8 mouse cellular contexts compared by ENCODE assay signal in genomic region chr7:139011027-139011426, GRCm38 (mm10).
DNase-seq lines count a peak whose midpoint lies in the region; ATAC-seq lines count a peak whose summit lies in the region.

No protein-coding gene starts in this region.

- WGBS in neural tube, embryonic 13.5 days = 47% methylated on average over 3 of the region's 3 CpGs

- peaks cover 37% of the 10 kb centered on the region for H3K4me1 ChIP-seq in neural tube, embryonic 13.5 days (replicated peaks)

- H3K27ac ChIP-seq in neural tube, embryonic 13.5 days (replicated peaks) = peak overlapping the region; percentile 90; the same call in 1 of the 2 replicates

- H3K4me2 ChIP-seq in neural tube, embryonic 13.5 days = no peak overlapping the region

- no peaks in the 10 kb centered on the region for H3K36me3 ChIP-seq in neural tube, embryonic 13.5 days

- no peaks in the 10 kb centered on the region for H3K9me3 ChIP-seq in neural tube, embryonic 13.5 days

- H3K4me3 ChIP-seq in neural tube, embryonic 13.5 days = no peak overlapping the region

- H3K27me3 ChIP-seq in neural tube, embryonic 13.5 days = no peaks in the 10 kb centered on the region

- ATAC-seq in granulocyte monocyte progenitor cell, adult 5-6 weeks (replicated peaks; ENCODE audit: poor library complexity, severe bottlenecking) = peak; percentile 86
- no peak for ATAC-seq in neural tube, embryonic 13.5 days (ENCODE audit: low read depth)
- ATAC-seq in erythroid progenitor cell, adult 5-6 weeks (replicated peaks; ENCODE audit: low FRiP score, poor library complexity, severe bottlenecking) = no peak

- peak; percentile 57 for DNase-seq in layer of hippocampus, adult 11-12 months (ENCODE audit: low spot score)
- DNase-seq in layer of hippocampus, adult 9-11 months = no peak
- peak; percentile 40 for DNase-seq in Muller cell, postnatal 12 days (ENCODE audit: inconsistent ontology term)
- peak; percentile 31 for DNase-seq in cerebellum, adult 11-12 months
- DNase-seq in left cerebral cortex, adult 18-20 months (ENCODE audit: low spot score in 2 of 2) = peak; percentile 53 to 71

- no peak overlapping the region for H3K9ac ChIP-seq in neural tube, embryonic 13.5 days
